Mouse (Mus musculus) thymus, adult 2 months (tissue): ENCODE data around the gene 3110082I17Rik. TPM values are rescaled to one million over a fixed set of nuclear protein-coding genes. Genes with fewer than 3 reads are reported as not detected.
A peak's percentile ranks its signal among the peaks of the same experiment; 100 is the strongest.

Experiments
- DNase-seq: peaks from one replicate; pipeline ENCODE4 v3.0.0; 2021
- H3K27ac ChIP-seq: fragments of 200-500 bp; 2 replicates; pipeline ENCODE4 v1.5.1; 2012; ENCODE audit warnings: low read length, control low read depth; ENCODE audit not compliant: control insufficient read depth, insufficient read depth
- H3K27me3 ChIP-seq: fragments of 200-500 bp; 2 replicates; pipeline ENCODE4 v1.6.1; 2012; ENCODE audit warnings: mild to moderate bottlenecking, low read length, moderate library complexity, mixed read lengths; ENCODE audit not compliant: control insufficient read depth, insufficient read depth
- H3K36me3 ChIP-seq: fragments of 200-500 bp; 2 replicates; pipeline ENCODE4 v1.6.1; 2012; ENCODE audit warnings: mild to moderate bottlenecking, low read length, moderate library complexity; ENCODE audit not compliant: control insufficient read depth, insufficient read depth
- H3K4me1 ChIP-seq: fragments of 200-500 bp; replicated peaks from 2 replicates; pipeline ENCODE4 v1.6.1; 2012; ENCODE audit warnings: low read length; ENCODE audit not compliant: control insufficient read depth, insufficient read depth
- H3K4me3 ChIP-seq: fragments of 200-500 bp; 2 replicates; pipeline ENCODE4 v1.5.1; 2012; ENCODE audit warnings: mild to moderate bottlenecking, low read length, control low read depth, moderate library complexity; ENCODE audit not compliant: control insufficient read depth, insufficient read depth
- CTCF ChIP-seq: fragments of 200-500 bp; IDR thresholded peaks from 2 replicates; pipeline ENCODE4 v1.5.1; 2012; ENCODE audit warnings: mild to moderate bottlenecking, control low read depth, low read length, moderate library complexity, borderline replicate concordance; ENCODE audit not compliant: control insufficient read depth, poor library complexity, insufficient read depth; ENCODE audit errors: extremely low read depth
- POLR2A ChIP-seq: fragments of 200-500 bp; IDR thresholded peaks from 2 replicates; pipeline ENCODE4 v1.6.1; 2012; ENCODE audit warnings: mild to moderate bottlenecking, low read length, control low read depth, moderate library complexity; ENCODE audit not compliant: control insufficient read depth, poor library complexity, insufficient read depth; ENCODE audit errors: extremely low read depth
- WGBS: fragments of 180-500 bp; shearing (Covaris S2); methylation state at CpG from one replicate; pipeline ENCODE4 v1.1.7; 2018; 5-methylcytosine and 5-hydroxymethylcytosine counted together
- polyA plus RNA-seq: library from polyadenylated mRNA; depleted of rRNA; stranded (reverse); fragments of >200 nt; gene quantifications from 2 replicates; pipeline ENCODE4 v1.2.3, GENCODE M21; 2012

3110082I17Rik gene
- polyA plus RNA-seq, 1 experiment = 7.5 TPM

- no peaks in the 10 kb centered on the region for H3K27me3 ChIP-seq
- peaks cover 8% of the 10 kb centered on the region; the same call in 1 of the 2 replicates for H3K4me1 ChIP-seq
- H3K4me3 ChIP-seq = no peak overlapping the region
- no peak for DNase-seq
- TF ChIP-seq CTCF (no peak), POLR2A (no peak)
- 94% methylated on average over 7 of the region's 7 CpGs for WGBS
- no peak overlapping the region for H3K27ac ChIP-seq
- H3K36me3 ChIP-seq = no peaks in the 10 kb centered on the region
These were observed 133.2 kb downstream of the 3110082I17Rik start for GRCm38 (mm10) chr5:139326986-139327633.

- H3K36me3 ChIP-seq = no peaks in the 10 kb centered on the region
- WGBS = 60% methylated on average over 13 of the region's 13 CpGs
- TF ChIP-seq CTCF (no peak), POLR2A (no peak)
- H3K27me3 ChIP-seq = no peaks in the 10 kb centered on the region
- peaks cover 8% of the 10 kb centered on the region; the same call in 1 of the 2 replicates for H3K4me1 ChIP-seq
- no peak overlapping the region for H3K4me3 ChIP-seq
- DNase-seq = no peak
- no peak overlapping the region for H3K27ac ChIP-seq
These were observed 134.1 kb downstream of the 3110082I17Rik start for GRCm38 (mm10) chr5:139326111-139326696.

- TF ChIP-seq POLR2A (no peak), CTCF (peak; percentile 73)
- H3K27ac ChIP-seq = no peak within 1 kb of the TSS
- WGBS = 3% methylated on average over 61 of the region's 61 CpGs
- H3K27me3 ChIP-seq = no peaks in the 10 kb centered on the region
- H3K36me3 ChIP-seq = no peaks in the 10 kb centered on the region
- peak within 1 kb of the TSS; percentile 40 for H3K4me3 ChIP-seq
- peaks cover 8% of the 10 kb centered on the region; the same call in 1 of the 2 replicates for H3K4me1 ChIP-seq
- DNase-seq = peak; percentile 63
These were observed 134.8 kb downstream of the 3110082I17Rik start, which contains the start of gene Adap1 for GRCm38 (mm10) chr5:139325395-139325966. TSS of gene Adap1 (minus strand) at chr5:139325622.

GRCm38 (mm10) chr5:139324691-139325394, 135.5 kb downstream of the 3110082I17Rik start:
- no peak for TF ChIP-seq POLR2A
- no peak for TF ChIP-seq CTCF
- Histone ChIP-seq H3K4me3 (peak overlapping the region; percentile 40), H3K27me3 (no peaks in the 10 kb centered on the region), H3K27ac (no peak overlapping the region), H3K36me3 (no peaks in the 10 kb centered on the region), H3K4me1 (peaks cover 8% of the 10 kb centered on the region; the same call in 1 of the 2 replicates)
- 1% methylated on average over 59 of the region's 62 CpGs for WGBS
- peak; percentile 40 for DNase-seq

- Histone ChIP-seq H3K4me3 (no peak overlapping the region), H3K27me3 (no peaks in the 10 kb centered on the region), H3K36me3 (no peaks in the 10 kb centered on the region), H3K27ac (no peak overlapping the region), H3K4me1 (peaks cover 8% of the 10 kb centered on the region; the same call in 1 of the 2 replicates)
- 69% methylated on average over 5 of the region's 5 CpGs for WGBS
- no peak for TF ChIP-seq CTCF
- TF ChIP-seq POLR2A = no peak
- DNase-seq = no peak
These were observed 136.3 kb downstream of the 3110082I17Rik start for GRCm38 (mm10) chr5:139324045-139324491.
